ENCODE assay signal across 22 mouse cellular contexts in the genomic region with DNA sequence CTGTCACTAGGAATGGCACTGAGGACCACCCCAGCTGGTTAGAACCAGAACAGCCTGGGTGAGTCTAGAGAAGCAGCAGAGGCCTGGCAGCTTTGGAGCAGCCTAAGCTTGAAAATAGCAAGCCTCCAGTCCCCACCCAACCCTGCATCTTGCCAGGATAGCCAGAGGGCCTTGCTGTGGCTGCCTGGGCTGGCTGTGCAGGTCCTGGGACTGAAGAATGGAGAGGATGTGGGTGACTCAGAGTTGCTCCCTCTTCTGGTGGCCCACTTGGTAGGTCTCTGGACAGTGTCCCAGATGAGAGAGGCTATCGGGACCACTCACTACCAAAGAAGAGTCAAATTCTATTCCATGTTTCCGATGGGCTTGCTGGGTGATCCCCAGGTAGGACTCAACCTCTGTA. TPM values are rescaled to one million over a fixed set of nuclear protein-coding genes. Genes with fewer than 3 reads are reported as not detected.
DNase-seq lines count a peak whose midpoint lies in the region; ATAC-seq and TF ChIP-seq lines count a peak whose summit lies in the region.
"Had no signal": no experiment of that assay in that cellular context is flagged by ENCODE, and none has a peak within 500 bp of the region (broad histone marks: within the 10 kb centered on the region; RNA-seq: fewer than 3 reads in every experiment).

No protein-coding gene starts in this region.

- H3K9me3 ChIP-seq in kidney, embryonic 15.5 days (replicated peaks): no peaks in the 10 kb centered on the region
- H3K9me3 ChIP-seq in kidney, embryonic 16.5 days (ENCODE audit: low read length): no peaks in the 10 kb centered on the region
- H3K9me3 ChIP-seq: embryonic facial prominence, embryonic 15.5 days; forebrain, embryonic 15.5 days; liver, embryonic 13.5 days; midbrain, embryonic 12.5 days had no signal

- H3K9ac ChIP-seq in kidney, embryonic 15.5 days: no peak overlapping the region
- no peak overlapping the region for H3K9ac ChIP-seq in kidney, embryonic 16.5 days (replicated peaks; ENCODE audit: low read length)
- H3K9ac ChIP-seq: embryonic facial prominence, embryonic 15.5 days; forebrain, embryonic 15.5 days; liver, embryonic 13.5 days; midbrain, embryonic 12.5 days had no signal

- intact Hi-C loops in left cerebral cortex, postnatal 36 days (cut with DNase I): no loop called here

- no peak overlapping the region for H3K27ac ChIP-seq in kidney, adult 2 months (ENCODE audit: insufficient read depth, low read depth, low read length)
- no peak overlapping the region for H3K27ac ChIP-seq in kidney, embryonic 15.5 days
- H3K27ac ChIP-seq in kidney, embryonic 16.5 days (ENCODE audit: low read length): no peak overlapping the region
- H3K27ac ChIP-seq: embryonic facial prominence, embryonic 15.5 days; forebrain, embryonic 15.5 days; liver, embryonic 13.5 days; midbrain, embryonic 12.5 days had no signal

- no peak for ATAC-seq in kidney, embryonic 15.5 days (replicated peaks; ENCODE audit: low FRiP score)
- peak; percentile 13; the same call in 1 of the 2 replicates for ATAC-seq in kidney, embryonic 16.5 days (ENCODE audit: low FRiP score, low TSS enrichment)
- ATAC-seq: forebrain, embryonic 15.5 days; intestine, embryonic 16.5 days had no signal

- 84% methylated on average over 2 of the region's 2 CpGs for WGBS in kidney, adult 2 months
- 88% methylated on average over 2 of the region's 2 CpGs for WGBS in kidney, embryonic 15.5 days
- 88% methylated on average over 2 of the region's 2 CpGs for WGBS in kidney, embryonic 16.5 days

- H3K36me3 ChIP-seq in kidney, adult 2 months (ENCODE audit: control insufficient read depth, insufficient read depth, low read length): no peaks in the 10 kb centered on the region
- no peaks in the 10 kb centered on the region for H3K36me3 ChIP-seq in kidney, embryonic 15.5 days
- no peaks in the 10 kb centered on the region for H3K36me3 ChIP-seq in kidney, embryonic 16.5 days (ENCODE audit: insufficient read depth, low read length)
- H3K36me3 ChIP-seq: embryonic facial prominence, embryonic 15.5 days; forebrain, embryonic 15.5 days; liver, embryonic 13.5 days; midbrain, embryonic 12.5 days had no signal

- peak; percentile 17 for DNase-seq in kidney, adult 2 months
- DNase-seq in urinary bladder, postnatal 14 days (ENCODE audit: low spot score): peak; percentile 6
- no peak for DNase-seq in urinary bladder, adult 18-20 months (ENCODE audit: low spot score in 2 of 2)
- DNase-seq in left cerebral cortex, postnatal 36 days (ENCODE audit: low spot score in 2 of 2): no peak
- DNase-seq in cerebellum, adult 9-10 months: no peak
- DNase-seq: cerebellum, adult 11 months; liver, embryonic 13.5 days; lung, postnatal 36 days; thymus, postnatal 4 days had no signal

- H3K4me1 ChIP-seq in kidney, adult 2 months (ENCODE audit: control insufficient read depth, insufficient read depth, low read length): 0 out of 2 replicates have a peak, but pooled peaks cover 1% of the 10 kb centered on the region
- H3K4me1 ChIP-seq in kidney, embryonic 15.5 days: peaks cover 33% of the 10 kb centered on the region
- peaks cover 26% of the 10 kb centered on the region for H3K4me1 ChIP-seq in kidney, embryonic 16.5 days (ENCODE audit: insufficient read depth, low read length)
- H3K4me1 ChIP-seq: forebrain, embryonic 15.5 days; liver, embryonic 13.5 days had no signal

- TF ChIP-seq CTCF in kidney, adult 2 months (conservative IDR thresholded peaks at IDR 0.05; ENCODE audit: insufficient read depth, insufficient read length, low read depth, low read length): no peak

- no peak overlapping the region for H3K4me2 ChIP-seq in kidney, embryonic 15.5 days
- H3K4me2 ChIP-seq in kidney, embryonic 16.5 days (replicated peaks; ENCODE audit: low read depth, low read length): no peak overlapping the region
- H3K4me2 ChIP-seq: embryonic facial prominence, embryonic 15.5 days; forebrain, embryonic 15.5 days; liver, embryonic 13.5 days; midbrain, embryonic 12.5 days had no signal

- TF ChIP-seq POLR2A in kidney, adult 2 months (IDR thresholded peaks at IDR 0.05; ENCODE audit: low read depth, low read length): no peak

- H3K27me3 ChIP-seq in kidney, adult 2 months (replicated peaks; ENCODE audit: control insufficient read depth, insufficient read depth, low read length): no peaks in the 10 kb centered on the region
- H3K27me3 ChIP-seq in kidney, embryonic 15.5 days: 0 out of 2 replicates have a peak, but pooled peaks cover 7% of the 10 kb centered on the region
- no peaks in the 10 kb centered on the region; the same call in 1 of the 2 replicates for H3K27me3 ChIP-seq in kidney, embryonic 16.5 days (ENCODE audit: insufficient read depth, low read length)
- H3K27me3 ChIP-seq: forebrain, embryonic 15.5 days; liver, embryonic 13.5 days had no signal

- no peak overlapping the region for H3K4me3 ChIP-seq in kidney, adult 2 months (ENCODE audit: insufficient read depth, low read depth, low read length)
- H3K4me3 ChIP-seq in kidney, embryonic 15.5 days (replicated peaks): no peak overlapping the region
- H3K4me3 ChIP-seq in kidney, embryonic 16.5 days (ENCODE audit: low read length): no peak overlapping the region
- H3K4me3 ChIP-seq: embryonic facial prominence, embryonic 15.5 days; forebrain, embryonic 15.5 days; liver, embryonic 13.5 days; midbrain, embryonic 12.5 days had no signal

RNA-seq across cellular contexts. Expression of gene Gm12830, which starts 36.8 kb away (rescaled TPM):
- polyA plus RNA-seq in kidney, adult 2 months (2012; rRNA removed): not detected in 2 replicates
- polyA plus RNA-seq in kidney, embryonic 15.5 days (2015; fragmentation: Nextera tagmentation; extraction: Ambion mirVana): 0.09 and 0.14 TPM in 2 replicates
- 0.06 and 0.13 TPM in 2 replicates for polyA plus RNA-seq in kidney, embryonic 16.5 days (2015; fragmentation: Nextera tagmentation; extraction: Ambion mirVana)
- total RNA-seq in left cerebral cortex, postnatal 36 days (2021): not detected
- total RNA-seq: gastrocnemius, adult 18-20 months; granulocyte monocyte progenitor cell, adult 5-6 weeks; layer of hippocampus, postnatal 10 days; left cerebral cortex, postnatal 25 days had no signal
- polyA plus RNA-seq: cortical plate, adult 2 months; embryonic facial prominence, embryonic 15.5 days; forebrain, embryonic 15.5 days; heart, embryonic 14.5 days; hindbrain, embryonic 11.5 days; intestine, embryonic 16.5 days; liver, embryonic 13.5 days; midbrain, embryonic 12.5 days had no signal

Comparison
In these comparisons a context has a peak if more than half of its experiments do, and no peak if none do; other contexts are left out.
1. DNase-seq: peak in kidney, adult 2 months (single experiment) and urinary bladder, postnatal 14 days (single experiment); none in urinary bladder, adult 18-20 months (0 of 2), left cerebral cortex, postnatal 36 days (0 of 2) and cerebellum, adult 9-10 months (single experiment).